Mouse (Mus musculus) myocyte (in vitro differentiated cells): Measurements from ENCODE around the gene Oit3. TPM values are rescaled to one million over a fixed set of nuclear protein-coding genes. Genes with fewer than 3 reads are reported as not detected.
A peak's percentile ranks its signal among the peaks of the same experiment; 100 is the strongest.

Experiments
- H3K27me3 ChIP-seq: one replicate; pipeline ENCODE4 v1.6.1; 2011; ENCODE audit not compliant: control insufficient read depth, insufficient read depth, insufficient read length
- H3K36me3 ChIP-seq: one replicate; pipeline ENCODE4 v1.6.1; 2011; ENCODE audit not compliant: control insufficient read depth, insufficient read depth
- H3K4me2 ChIP-seq: one replicate; pipeline ENCODE4 v1.6.1; 2011; ENCODE audit warnings: low read depth, control low read depth
- H3K4me3 ChIP-seq: one replicate; pipeline ENCODE4 v1.5.1; 2011; ENCODE audit warnings: mild to moderate bottlenecking, control low read depth, moderate library complexity
- H3K79me2 ChIP-seq: one replicate; pipeline ENCODE4 v1.6.1; 2011; ENCODE audit not compliant: control insufficient read depth, insufficient read depth
- H3ac ChIP-seq: one replicate; pipeline ENCODE4 v1.6.1; 2011; ENCODE audit not compliant: control insufficient read depth, insufficient read length
- CEBPB ChIP-seq: IDR thresholded peaks from 2 replicates; pipeline ENCODE4 v1.6.1; 2011; ENCODE audit warnings: mild to moderate bottlenecking, moderate library complexity; ENCODE audit not compliant: poor library complexity, insufficient read depth, severe bottlenecking
- E2F4 ChIP-seq: IDR thresholded peaks from one replicate; pipeline ENCODE4 v1.6.1; 2011; ENCODE audit warnings: mild to moderate bottlenecking, control low read depth, moderate library complexity; ENCODE audit not compliant: insufficient read depth
- MAX ChIP-seq: IDR thresholded peaks from one replicate; pipeline ENCODE4 v1.6.1; 2011; ENCODE audit warnings: low read depth, mild to moderate bottlenecking, control low read depth
- MYOD1 ChIP-seq, 3 experiments: IDR thresholded peaks; one replicate each; pipeline ENCODE4 v1.6.1; 2011; ENCODE audit warnings: control low read depth in 2 of 3, low read depth in 2 of 3, mild to moderate bottlenecking in 2 of 3, moderate library complexity in 1 of 3; ENCODE audit not compliant: insufficient read length in 2 of 3, control insufficient read depth in 1 of 3
- MYOG ChIP-seq, 3 experiments: IDR thresholded peaks; one replicate each; pipeline ENCODE4 v1.6.1; 2011; ENCODE audit warnings: control low read depth in 2 of 3, low read depth in 2 of 3, mild to moderate bottlenecking in 2 of 3; ENCODE audit not compliant: insufficient read length in 2 of 3, control insufficient read depth in 1 of 3, insufficient read depth in 1 of 3
- POLR2A ChIP-seq: IDR thresholded peaks from one replicate; pipeline ENCODE4 v1.6.1; 2011; ENCODE audit warnings: low read depth, mild to moderate bottlenecking, control low read depth, moderate library complexity; ENCODE audit not compliant: insufficient read length
- POLR2AphosphoS2 ChIP-seq: IDR thresholded peaks from one replicate; pipeline ENCODE4 v1.6.1; 2011; ENCODE audit warnings: low read depth, control low read depth; ENCODE audit not compliant: insufficient read length
- REST ChIP-seq: IDR thresholded peaks from one replicate; pipeline ENCODE4 v1.6.1; 2011; ENCODE audit warnings: mild to moderate bottlenecking, control low read depth, moderate library complexity; ENCODE audit not compliant: insufficient read depth, insufficient read length
- SRF ChIP-seq: IDR thresholded peaks from one replicate; pipeline ENCODE4 v1.6.1; 2011; ENCODE audit warnings: low read depth; ENCODE audit not compliant: control insufficient read depth, insufficient read length
- TCF12 ChIP-seq: IDR thresholded peaks from one replicate; pipeline ENCODE4 v1.6.1; 2011; ENCODE audit warnings: mild to moderate bottlenecking, control low read depth; ENCODE audit not compliant: poor library complexity, insufficient read depth, severe bottlenecking
- TCF3 ChIP-seq: IDR thresholded peaks from one replicate; pipeline ENCODE4 v1.6.1; 2011; ENCODE audit warnings: low read depth, control low read depth; ENCODE audit not compliant: insufficient read length
- USF1 ChIP-seq: IDR thresholded peaks from one replicate; pipeline ENCODE4 v1.6.1; 2011; ENCODE audit warnings: low read depth, mild to moderate bottlenecking, control low read depth, moderate library complexity
- polyA plus RNA-seq: library from polyadenylated mRNA; unstranded; fragments of >200 nt; fragmentation: generic; extraction: Trizol; gene quantifications from one replicate; pipeline ENCODE4 v1.2.1, GENCODE M21; 2012; ENCODE audit warnings: missing spikeins

Gene Oit3
- 0.32 TPM for polyA plus RNA-seq

GRCm38 (mm10) chr10:59441735-59442134 is at the start of gene Oit3:
TSS of gene Oit3 (minus strand) at chr10:59441778.
- H3K36me3 ChIP-seq, result peaks cover 6% of the 10 kb centered on the region
- TF ChIP-seq MAX (no peak), REST (no peak), USF1 (no peak), SRF (no peak), TCF3 (no peak), CEBPB (no peak), MYOD1 (IDR thresholded peaks at IDR 0.05; ENCODE audit: control insufficient read depth in 1 of 3, insufficient read length in 2 of 3, low read depth in 2 of 3) (no peak), POLR2AphosphoS2 (no peak), MYOG (IDR thresholded peaks at IDR 0.05; ENCODE audit: control insufficient read depth in 1 of 3, insufficient read depth in 1 of 3, insufficient read length in 2 of 3, low read depth in 2 of 3) (no peak), TCF12 (no peak), POLR2A (no peak), E2F4 (no peak)
- no peak within 1 kb of the TSS for H3K4me3 ChIP-seq
- no peak within 1 kb of the TSS for H3K4me2 ChIP-seq
- H3ac ChIP-seq, result no peak within 1 kb of the TSS
- H3K79me2 ChIP-seq, result no peaks in the 10 kb centered on the region
- no peaks in the 10 kb centered on the region for H3K27me3 ChIP-seq

DNA sequence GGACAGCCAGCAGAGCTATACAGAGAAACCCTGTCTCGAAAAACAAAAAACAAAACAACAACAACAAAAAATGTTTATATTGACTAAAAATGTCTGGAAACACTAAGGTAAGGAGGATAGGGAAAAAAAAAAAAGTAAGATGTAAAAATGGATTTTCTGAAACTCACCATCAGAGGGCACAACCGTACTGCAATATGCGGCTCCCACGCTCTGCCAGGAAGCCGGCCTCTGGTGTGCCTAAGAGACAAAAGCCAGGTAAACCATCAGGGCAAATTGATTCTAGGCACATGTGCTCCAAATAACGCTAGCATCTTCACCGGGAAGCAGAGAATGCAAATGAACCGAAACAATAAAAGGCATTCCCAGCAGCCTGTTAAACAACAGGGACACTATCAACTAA is 49.3 kb upstream of the Oit3 start:
- H3K4me2 ChIP-seq, result no peak overlapping the region
- H3K4me3 ChIP-seq, result no peak overlapping the region
- H3ac ChIP-seq, result no peak overlapping the region
- peaks cover 28% of the 10 kb centered on the region for H3K36me3 ChIP-seq
- peaks cover 26% of the 10 kb centered on the region for H3K79me2 ChIP-seq
- no peak for TF ChIP-seq POLR2AphosphoS2
- no peak for TF ChIP-seq USF1
- no peak for TF ChIP-seq MYOG (IDR thresholded peaks at IDR 0.05; ENCODE audit: control insufficient read depth in 1 of 3, insufficient read depth in 1 of 3, insufficient read length in 2 of 3, low read depth in 2 of 3)
- no peak for TF ChIP-seq E2F4
- no peak for TF ChIP-seq MAX
- TF ChIP-seq SRF, result no peak
- no peak for TF ChIP-seq TCF3
- no peak for TF ChIP-seq MYOD1 (IDR thresholded peaks at IDR 0.05; ENCODE audit: control insufficient read depth in 1 of 3, insufficient read length in 2 of 3, low read depth in 2 of 3)
- TF ChIP-seq REST, result no peak
- TF ChIP-seq CEBPB, result no peak
- no peak for TF ChIP-seq POLR2A
- H3K27me3 ChIP-seq, result no peaks in the 10 kb centered on the region

DNA sequence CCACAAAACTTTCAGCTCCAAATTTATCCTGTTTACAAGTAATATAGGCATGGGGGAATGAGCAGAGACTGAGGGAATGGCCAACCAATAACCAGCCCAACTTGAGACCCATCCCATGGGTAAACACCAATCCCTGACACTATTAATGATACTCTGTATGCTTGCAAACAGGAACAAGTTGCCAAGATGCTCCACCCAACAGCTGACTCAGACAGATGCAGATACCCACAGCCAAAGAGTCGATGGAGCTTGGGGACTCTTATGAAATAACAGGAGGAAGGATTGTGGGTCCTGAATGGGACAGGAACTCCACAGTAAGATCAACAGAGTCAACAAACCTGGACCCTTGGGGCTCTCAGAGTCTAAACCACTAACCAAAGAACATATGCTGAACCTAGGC is 47.8 kb upstream of the Oit3 start:
- H3ac ChIP-seq, result no peak overlapping the region
- H3K4me2 ChIP-seq, result no peak overlapping the region
- peaks cover 11% of the 10 kb centered on the region for H3K79me2 ChIP-seq
- TF ChIP-seq REST (no peak), MYOG (IDR thresholded peaks at IDR 0.05; ENCODE audit: control insufficient read depth in 1 of 3, insufficient read depth in 1 of 3, insufficient read length in 2 of 3, low read depth in 2 of 3) (peak in 1 of 3 experiments; percentile 22), SRF (no peak), USF1 (no peak), MYOD1 (IDR thresholded peaks at IDR 0.05; ENCODE audit: control insufficient read depth in 1 of 3, insufficient read length in 2 of 3, low read depth in 2 of 3) (no peak)
- no peak overlapping the region for H3K4me3 ChIP-seq
- no peaks in the 10 kb centered on the region for H3K27me3 ChIP-seq
- peaks cover 34% of the 10 kb centered on the region for H3K36me3 ChIP-seq

DNA sequence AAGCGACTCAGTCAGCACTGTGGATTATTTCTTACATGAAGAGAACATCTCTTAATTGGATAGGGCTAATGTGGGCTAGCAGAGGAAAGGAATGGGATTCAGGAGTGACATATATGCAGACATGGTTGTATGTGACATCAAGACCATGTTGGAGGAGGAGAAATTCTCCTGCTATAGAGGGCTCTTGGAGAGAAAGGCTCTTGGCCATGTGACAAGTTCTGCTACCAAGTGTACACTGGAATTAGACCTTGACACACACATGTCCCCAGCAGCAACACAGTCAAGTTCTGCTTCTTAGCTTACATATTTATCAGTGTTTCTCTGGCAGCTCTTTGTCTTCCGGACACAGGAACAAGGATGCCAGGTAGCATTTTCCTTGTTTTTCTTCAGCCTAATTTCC is 45.8 kb upstream of the Oit3 start:
- no peak for TF ChIP-seq CEBPB
- no peak for TF ChIP-seq POLR2A
- no peak for TF ChIP-seq REST
- TF ChIP-seq MYOG (IDR thresholded peaks at IDR 0.05; ENCODE audit: control insufficient read depth in 1 of 3, insufficient read depth in 1 of 3, insufficient read length in 2 of 3, low read depth in 2 of 3), result no peak
- TF ChIP-seq TCF3, result no peak
- no peak for TF ChIP-seq POLR2AphosphoS2
- no peak for TF ChIP-seq E2F4
- no peak for TF ChIP-seq MAX
- TF ChIP-seq MYOD1 (IDR thresholded peaks at IDR 0.05; ENCODE audit: control insufficient read depth in 1 of 3, insufficient read length in 2 of 3, low read depth in 2 of 3), result no peak
- TF ChIP-seq SRF, result no peak
- TF ChIP-seq USF1, result no peak
- TF ChIP-seq TCF12, result no peak
- H3K4me3 ChIP-seq, result no peak overlapping the region
- no peaks in the 10 kb centered on the region for H3K27me3 ChIP-seq
- peaks cover 5% of the 10 kb centered on the region for H3K79me2 ChIP-seq
- no peak overlapping the region for H3K4me2 ChIP-seq
- peaks cover 36% of the 10 kb centered on the region for H3K36me3 ChIP-seq
- H3ac ChIP-seq, result no peak overlapping the region

GRCm38 (mm10) chr10:59484318-59484717 is 42.7 kb upstream of the Oit3 start:
- Histone ChIP-seq H3K79me2 (peaks cover 6% of the 10 kb centered on the region), H3K4me2 (no peak overlapping the region), H3ac (no peak overlapping the region), H3K4me3 (no peak overlapping the region), H3K27me3 (no peaks in the 10 kb centered on the region), H3K36me3 (peaks cover 43% of the 10 kb centered on the region)
- TF ChIP-seq REST (no peak), E2F4 (no peak), USF1 (no peak), MYOD1 (IDR thresholded peaks at IDR 0.05; ENCODE audit: control insufficient read depth in 1 of 3, insufficient read length in 2 of 3, low read depth in 2 of 3) (no peak), MAX (no peak), CEBPB (no peak), TCF3 (no peak), POLR2AphosphoS2 (no peak), MYOG (IDR thresholded peaks at IDR 0.05; ENCODE audit: control insufficient read depth in 1 of 3, insufficient read depth in 1 of 3, insufficient read length in 2 of 3, low read depth in 2 of 3) (no peak), TCF12 (no peak), POLR2A (no peak), SRF (no peak)
